ENCODE assay signal across 7 mouse cellular contexts in genomic region chr2:157078793-157079700, GRCm38 (mm10). TPM values are rescaled to one million over a fixed set of nuclear protein-coding genes. Genes with fewer than 3 reads are reported as not detected.
DNase-seq lines count a peak whose midpoint lies in the region; ATAC-seq and TF ChIP-seq lines count a peak whose summit lies in the region.

Gene Soga1 (minus strand): TSS chr2:157079254.

- TF ChIP-seq EP300 in stomach, postnatal 0 days (optimal IDR thresholded peaks at IDR 0.05) = no peak

- H3K36me3 ChIP-seq in embryonic facial prominence, embryonic 14.5 days (ENCODE audit: control insufficient read depth, insufficient read depth, low read length) = peaks cover 13% of the 10 kb centered on the region; the same call in 1 of the 2 replicates
- peaks cover 8% of the 10 kb centered on the region; the same call in 1 of the 2 replicates for H3K36me3 ChIP-seq in heart, embryonic 10.5 days
- peaks cover 3% of the 10 kb centered on the region; the same call in 1 of the 2 replicates for H3K36me3 ChIP-seq in kidney, embryonic 15.5 days
- H3K36me3 ChIP-seq in liver, adult 2 months (ENCODE audit: control insufficient read depth, insufficient read depth, low read length) = no peaks in the 10 kb centered on the region
- H3K36me3 ChIP-seq in myocyte (ENCODE audit: control insufficient read depth, insufficient read depth) = no peaks in the 10 kb centered on the region
- H3K36me3 ChIP-seq in stomach, postnatal 0 days (ENCODE audit: control insufficient read depth, insufficient read depth, low read length) = peaks cover 2% of the 10 kb centered on the region; the same call in 1 of the 2 replicates

- no peak for TF ChIP-seq POLR2A in liver, adult 2 months (IDR thresholded peaks at IDR 0.05; ENCODE audit: extremely low read depth, insufficient read depth, low read length)
- TF ChIP-seq POLR2A in myocyte (IDR thresholded peaks at IDR 0.05; ENCODE audit: insufficient read length, low read depth) = peak; percentile 82

- peak within 1 kb of the TSS; percentile 92 for H3K9ac ChIP-seq in embryonic facial prominence, embryonic 14.5 days (ENCODE audit: low read depth, low read length)
- peak within 1 kb of the TSS; percentile 97 for H3K9ac ChIP-seq in kidney, embryonic 15.5 days
- H3K9ac ChIP-seq in liver, adult 2 months (ENCODE audit: low read depth, low read length) = peak within 1 kb of the TSS; percentile 78
- peak within 1 kb of the TSS; percentile 86 for H3K9ac ChIP-seq in stomach, postnatal 0 days (ENCODE audit: low read length)

- no peaks in the 10 kb centered on the region for H3K9me3 ChIP-seq in embryonic facial prominence, embryonic 14.5 days (ENCODE audit: control insufficient read depth, low read length)
- H3K9me3 ChIP-seq in heart, embryonic 10.5 days = no peaks in the 10 kb centered on the region
- H3K9me3 ChIP-seq in kidney, embryonic 15.5 days (replicated peaks) = no peaks in the 10 kb centered on the region
- H3K9me3 ChIP-seq in stomach, postnatal 0 days (ENCODE audit: control insufficient read depth, low read length) = no peaks in the 10 kb centered on the region

- peak; percentile 20 for TF ChIP-seq CTCF in liver, adult 2 months (IDR thresholded peaks at IDR 0.05; ENCODE audit: low read depth, low read length)
- TF ChIP-seq CTCF in stomach, postnatal 0 days (IDR thresholded peaks at IDR 0.05; ENCODE audit: low read depth) = peak; percentile 48; the same call in 1 of the 2 replicates

- peaks cover 38% of the 10 kb centered on the region for H3K4me1 ChIP-seq in embryonic facial prominence, embryonic 14.5 days (ENCODE audit: control insufficient read depth, insufficient read depth, low read length)
- peaks cover 74% of the 10 kb centered on the region for H3K4me1 ChIP-seq in heart, embryonic 10.5 days
- H3K4me1 ChIP-seq in kidney, embryonic 15.5 days = peaks cover 58% of the 10 kb centered on the region
- H3K4me1 ChIP-seq in liver, adult 2 months (ENCODE audit: control insufficient read depth, insufficient read depth, low read length) = peaks cover 7% of the 10 kb centered on the region
- peaks cover 12% of the 10 kb centered on the region for H3K4me1 ChIP-seq in stomach, postnatal 0 days (replicated peaks; ENCODE audit: control insufficient read depth, insufficient read depth)

- no peaks in the 10 kb centered on the region for H3K27me3 ChIP-seq in embryonic facial prominence, embryonic 14.5 days (replicated peaks; ENCODE audit: control insufficient read depth, insufficient read depth, low read length)
- peaks cover 6% of the 10 kb centered on the region; the same call in 1 of the 2 replicates for H3K27me3 ChIP-seq in heart, embryonic 10.5 days (ENCODE audit: insufficient read depth, poor library complexity, severe bottlenecking)
- H3K27me3 ChIP-seq in kidney, embryonic 15.5 days = no peaks in the 10 kb centered on the region
- peaks cover 10% of the 10 kb centered on the region for H3K27me3 ChIP-seq in liver, adult 2 months (ENCODE audit: control insufficient read depth, insufficient read depth, low read length)
- no peaks in the 10 kb centered on the region for H3K27me3 ChIP-seq in myocyte (ENCODE audit: control insufficient read depth, insufficient read depth, insufficient read length)
- no peaks in the 10 kb centered on the region for H3K27me3 ChIP-seq in stomach, postnatal 0 days (ENCODE audit: control insufficient read depth, insufficient read depth, low read length)

- peak; percentile 90 for ATAC-seq in embryonic facial prominence, embryonic 14.5 days (ENCODE audit: low read depth)
- peak; percentile 91 for ATAC-seq in kidney, embryonic 15.5 days (replicated peaks; ENCODE audit: low FRiP score)
- ATAC-seq in stomach, postnatal 0 days (ENCODE audit: low FRiP score, low TSS enrichment) = peak; percentile 82

- H3ac ChIP-seq in myocyte (ENCODE audit: control insufficient read depth, insufficient read length) = peak within 1 kb of the TSS; percentile 66

- H3K79me2 ChIP-seq in liver, adult 2 months (ENCODE audit: control insufficient read depth, insufficient read depth, low read length) = no peaks in the 10 kb centered on the region
- peaks cover 41% of the 10 kb centered on the region for H3K79me2 ChIP-seq in myocyte (ENCODE audit: control insufficient read depth, insufficient read depth)

- DNase-seq in brain, adult 2 months (ENCODE audit: low read depth, low spot score) = peak; percentile 93
- peak; percentile 93 for DNase-seq in embryonic facial prominence, embryonic 14.5 days (ENCODE audit: low spot score)
- DNase-seq in heart, embryonic 10.5 days (ENCODE audit: low spot score) = peak; percentile 89
- no peak for DNase-seq in liver, adult 2 months (ENCODE audit: extremely low read depth, low read depth, low spot score)
- peak; percentile 74 for DNase-seq in stomach, postnatal 0 days (ENCODE audit: low spot score)

- 0% methylated on average over 8 of the region's 136 CpGs for WGBS in embryonic facial prominence, embryonic 14.5 days
- WGBS in heart, embryonic 10.5 days = under 1% methylated on average over 117 of the region's 136 CpGs
- under 1% methylated on average over 105 of the region's 136 CpGs for WGBS in kidney, embryonic 15.5 days
- WGBS in liver, adult 2 months = 1% methylated on average over 125 of the region's 136 CpGs
- under 1% methylated on average over 91 of the region's 136 CpGs for WGBS in stomach, postnatal 0 days

- H3K27ac ChIP-seq in embryonic facial prominence, embryonic 14.5 days (replicated peaks; ENCODE audit: low read depth, low read length) = peak within 1 kb of the TSS; percentile 92
- H3K27ac ChIP-seq in heart, embryonic 10.5 days = peak within 1 kb of the TSS; percentile 95
- peak within 1 kb of the TSS; percentile 99 for H3K27ac ChIP-seq in kidney, embryonic 15.5 days
- H3K27ac ChIP-seq in liver, adult 2 months (replicated peaks; ENCODE audit: insufficient read depth, low read depth, low read length) = no peak within 1 kb of the TSS; the same call in 1 of the 2 replicates
- peak within 1 kb of the TSS; percentile 92 for H3K27ac ChIP-seq in stomach, postnatal 0 days (replicated peaks)

- H3K4me3 ChIP-seq in embryonic facial prominence, embryonic 14.5 days (ENCODE audit: low read depth, low read length) = peak within 1 kb of the TSS; percentile 92
- peak within 1 kb of the TSS; percentile 96 for H3K4me3 ChIP-seq in heart, embryonic 10.5 days
- peak within 1 kb of the TSS; percentile 85 for H3K4me3 ChIP-seq in kidney, embryonic 15.5 days (replicated peaks)
- peak within 1 kb of the TSS; percentile 92 for H3K4me3 ChIP-seq in liver, adult 2 months (ENCODE audit: insufficient read depth, low read depth, low read length)
- H3K4me3 ChIP-seq in myocyte = peak within 1 kb of the TSS; percentile 92
- peak within 1 kb of the TSS; percentile 79 for H3K4me3 ChIP-seq in stomach, postnatal 0 days (ENCODE audit: low read depth, low read length)

- H3K4me2 ChIP-seq in embryonic facial prominence, embryonic 14.5 days (ENCODE audit: low read depth, low read length) = peak within 1 kb of the TSS; percentile 70
- peak within 1 kb of the TSS; percentile 93 for H3K4me2 ChIP-seq in kidney, embryonic 15.5 days
- H3K4me2 ChIP-seq in myocyte (ENCODE audit: low read depth) = peak within 1 kb of the TSS; percentile 81
- H3K4me2 ChIP-seq in stomach, postnatal 0 days (replicated peaks; ENCODE audit: low read depth) = peak within 1 kb of the TSS; percentile 76

TF ChIP-seq in myocyte, 11 proteins besides CTCF, POLR2A, EP300 and RAD21:
- TF ChIP-seq SRF (IDR thresholded peaks at IDR 0.05; ENCODE audit: control insufficient read depth, insufficient read length, low read depth) (peak; percentile 16), CEBPB (IDR thresholded peaks at IDR 0.05; ENCODE audit: insufficient read depth, poor library complexity, severe bottlenecking) (no peak), TCF3 (IDR thresholded peaks at IDR 0.05; ENCODE audit: insufficient read length, low read depth) (no peak), POLR2AphosphoS2 (IDR thresholded peaks at IDR 0.05; ENCODE audit: insufficient read length, low read depth) (peak; percentile 52), TCF12 (IDR thresholded peaks at IDR 0.05; ENCODE audit: insufficient read depth, poor library complexity, severe bottlenecking) (no peak), MYOG (IDR thresholded peaks at IDR 0.05; ENCODE audit: control insufficient read depth in 1 of 3, insufficient read depth in 1 of 3, insufficient read length in 2 of 3, low read depth in 2 of 3) (peak in 2 of 3 experiments; percentile 1 to 28), MAX (IDR thresholded peaks at IDR 0.05; ENCODE audit: low read depth) (no peak), USF1 (IDR thresholded peaks at IDR 0.05; ENCODE audit: low read depth) (no peak), MYOD1 (IDR thresholded peaks at IDR 0.05; ENCODE audit: control insufficient read depth in 1 of 3, insufficient read length in 2 of 3, low read depth in 2 of 3) (peak in 1 of 3 experiments; percentile 25), REST (IDR thresholded peaks at IDR 0.05; ENCODE audit: insufficient read depth, insufficient read length) (no peak), E2F4 (IDR thresholded peaks at IDR 0.05; ENCODE audit: insufficient read depth) (no peak)

RNA-seq across cellular contexts. Expression of gene Soga1, which starts in this region (rescaled TPM):
- 5.2 and 6.3 TPM in 2 replicates for polyA plus RNA-seq in embryonic facial prominence, embryonic 14.5 days (2014; fragmentation: Nextera tagmentation; extraction: Ambion mirVana)
- 2.2 and 3.9 TPM in 2 replicates for polyA plus RNA-seq in heart, embryonic 10.5 days (2016; fragmentation: Nextera tagmentation; extraction: Ambion mirVana)
- polyA plus RNA-seq in kidney, embryonic 15.5 days (2015; fragmentation: Nextera tagmentation; extraction: Ambion mirVana) = 3.5 and 4.2 TPM in 2 replicates
- 1.0 and 2.6 TPM in 2 replicates for total RNA-seq in liver, adult 2 months (2014; rRNA removed)
- polyA plus RNA-seq in liver, adult 2 months (2012; rRNA removed) = 1.1 and 1.5 TPM in 2 replicates
- 11.9 TPM for polyA plus RNA-seq in myocyte (2012; fragmentation: generic; extraction: Trizol)
- 0.65 and 0.86 TPM in 2 replicates for polyA plus RNA-seq in stomach, postnatal 0 days (2015; fragmentation: Nextera tagmentation; extraction: Ambion mirVana)

Comparison
In these comparisons a context has a peak if more than half of its experiments do, and no peak if none do; other contexts are left out.
1. Peak in DNase-seq, ATAC-seq, H3K4me3 ChIP-seq, H3K27ac ChIP-seq, H3K9ac ChIP-seq and H3K4me2 ChIP-seq in stomach, postnatal 0 days; RNA of the gene not detected or under 1 TPM.